ENCODE assay signal across 18 mouse cellular contexts in the genomic region with DNA sequence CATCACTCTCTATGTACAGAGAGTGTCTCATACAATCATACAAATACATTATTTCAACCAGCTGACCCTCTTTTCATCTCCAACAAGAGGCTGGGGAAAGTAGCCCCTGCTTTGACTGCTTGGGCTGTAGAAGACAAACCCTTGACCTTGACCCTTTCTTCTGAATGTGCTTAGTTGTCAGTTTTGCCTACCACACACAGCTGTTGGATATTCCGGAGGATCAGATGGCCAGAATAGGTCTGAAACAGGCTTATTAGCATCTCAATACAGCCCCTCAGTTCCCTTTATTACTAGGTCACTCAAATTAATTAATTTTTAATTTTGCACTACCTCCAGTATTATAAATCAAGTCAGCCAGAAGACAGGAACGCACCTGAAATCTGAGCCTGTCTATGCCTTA.
A peak's percentile ranks its signal among the peaks of the same experiment; 100 is the strongest.
DNase-seq lines count a peak whose midpoint lies in the region; ATAC-seq lines count a peak whose summit lies in the region.
"Had no signal": no experiment of that assay in that cellular context is flagged by ENCODE, and none has a peak within 500 bp of the region (broad histone marks: within the 10 kb centered on the region; RNA-seq: fewer than 3 reads in every experiment).

No protein-coding gene starts in this region.

- no peak overlapping the region for H3K9ac ChIP-seq in neural tube, embryonic 11.5 days (ENCODE audit: low read length)
- H3K9ac ChIP-seq in hindbrain, embryonic 15.5 days, result no peak overlapping the region
- H3K9ac ChIP-seq: heart, embryonic 15.5 days; limb, embryonic 13.5 days; liver, embryonic 14.5 days had no signal

- no peak overlapping the region for H3K4me2 ChIP-seq in neural tube, embryonic 11.5 days (ENCODE audit: low read depth)
- no peak overlapping the region for H3K4me2 ChIP-seq in hindbrain, embryonic 15.5 days
- H3K4me2 ChIP-seq: heart, embryonic 15.5 days; limb, embryonic 13.5 days had no signal

- H3K4me3 ChIP-seq in neural tube, embryonic 11.5 days (ENCODE audit: low read depth, low read length), result no peak overlapping the region
- no peak overlapping the region for H3K4me3 ChIP-seq in hindbrain, embryonic 15.5 days
- H3K4me3 ChIP-seq: heart, embryonic 15.5 days; limb, embryonic 13.5 days had no signal

- H3K9me3 ChIP-seq in neural tube, embryonic 11.5 days (ENCODE audit: control insufficient read depth, low read length), result no peaks in the 10 kb centered on the region
- H3K9me3 ChIP-seq in hindbrain, embryonic 15.5 days, result no peaks in the 10 kb centered on the region
- H3K9me3 ChIP-seq: heart, embryonic 15.5 days; limb, embryonic 13.5 days had no signal

- H3K27me3 ChIP-seq in neural tube, embryonic 11.5 days (ENCODE audit: control insufficient read depth, insufficient read depth, low read length), result no peaks in the 10 kb centered on the region
- no peaks in the 10 kb centered on the region for H3K27me3 ChIP-seq in hindbrain, embryonic 15.5 days
- H3K27me3 ChIP-seq: heart, embryonic 15.5 days; limb, embryonic 13.5 days had no signal

- no peak overlapping the region for H3K27ac ChIP-seq in neural tube, embryonic 11.5 days (ENCODE audit: low read depth, low read length)
- H3K27ac ChIP-seq in hindbrain, embryonic 15.5 days (replicated peaks), result no peak overlapping the region
- H3K27ac ChIP-seq: heart, embryonic 15.5 days; limb, embryonic 13.5 days; liver, embryonic 14.5 days had no signal

- ATAC-seq in neural tube, embryonic 11.5 days (ENCODE audit: insufficient read depth, low FRiP score, low TSS enrichment), result peak; percentile 48
- ATAC-seq in hindbrain, embryonic 15.5 days (ENCODE audit: low FRiP score, low read depth), result 0 out of 2 replicates have a peak, but pooled peaks have one; percentile 23
- ATAC-seq: CD4-positive, CD25-positive, alpha-beta regulatory T cell, adult 4 months had no signal

- 0 out of 2 replicates have a peak, but pooled peaks cover 2% of the 10 kb centered on the region for H3K4me1 ChIP-seq in neural tube, embryonic 11.5 days (ENCODE audit: control insufficient read depth, insufficient read depth, low read length)
- peaks cover 11% of the 10 kb centered on the region; the same call in 1 of the 2 replicates for H3K4me1 ChIP-seq in hindbrain, embryonic 15.5 days (replicated peaks)
- H3K4me1 ChIP-seq: limb, embryonic 13.5 days had no signal

- no peaks in the 10 kb centered on the region for H3K36me3 ChIP-seq in neural tube, embryonic 11.5 days (ENCODE audit: control insufficient read depth, insufficient read depth, low read length)
- no peaks in the 10 kb centered on the region for H3K36me3 ChIP-seq in hindbrain, embryonic 15.5 days
- H3K36me3 ChIP-seq: heart, embryonic 15.5 days; limb, embryonic 13.5 days had no signal

- DNase-seq in embryo, embryonic 10 days (ENCODE audit: low spot score), result peak; percentile 49
- DNase-seq in embryo, embryonic 9.5 days (ENCODE audit: extremely low spot score), result no peak
- DNase-seq in neural tube, embryonic 11.5 days (ENCODE audit: low spot score), result no peak
- no peak for DNase-seq in neural tube, embryonic 10.5 days (ENCODE audit: extremely low spot score, low spot score)
- DNase-seq in ovary, postnatal 14 days (ENCODE audit: low spot score), result no peak
- DNase-seq in layer of hippocampus, postnatal 14 days (ENCODE audit: low spot score in 2 of 2), result no peak
- DNase-seq in adrenal gland, postnatal 10 days, result no peak
- DNase-seq: cerebellum, adult 11 months; gastrocnemius, postnatal 10 days; heart, adult 18-20 months; kidney, adult 2 months; kidney, postnatal 14 days; thymus, postnatal 36 days had no signal

- 30% methylated on average over 2 of the region's 2 CpGs for WGBS in neural tube, embryonic 11.5 days
- 21% methylated on average over 2 of the region's 2 CpGs for WGBS in hindbrain, embryonic 15.5 days
